Mouse (Mus musculus): Measurements from ENCODE around the gene Bax.

DNA sequence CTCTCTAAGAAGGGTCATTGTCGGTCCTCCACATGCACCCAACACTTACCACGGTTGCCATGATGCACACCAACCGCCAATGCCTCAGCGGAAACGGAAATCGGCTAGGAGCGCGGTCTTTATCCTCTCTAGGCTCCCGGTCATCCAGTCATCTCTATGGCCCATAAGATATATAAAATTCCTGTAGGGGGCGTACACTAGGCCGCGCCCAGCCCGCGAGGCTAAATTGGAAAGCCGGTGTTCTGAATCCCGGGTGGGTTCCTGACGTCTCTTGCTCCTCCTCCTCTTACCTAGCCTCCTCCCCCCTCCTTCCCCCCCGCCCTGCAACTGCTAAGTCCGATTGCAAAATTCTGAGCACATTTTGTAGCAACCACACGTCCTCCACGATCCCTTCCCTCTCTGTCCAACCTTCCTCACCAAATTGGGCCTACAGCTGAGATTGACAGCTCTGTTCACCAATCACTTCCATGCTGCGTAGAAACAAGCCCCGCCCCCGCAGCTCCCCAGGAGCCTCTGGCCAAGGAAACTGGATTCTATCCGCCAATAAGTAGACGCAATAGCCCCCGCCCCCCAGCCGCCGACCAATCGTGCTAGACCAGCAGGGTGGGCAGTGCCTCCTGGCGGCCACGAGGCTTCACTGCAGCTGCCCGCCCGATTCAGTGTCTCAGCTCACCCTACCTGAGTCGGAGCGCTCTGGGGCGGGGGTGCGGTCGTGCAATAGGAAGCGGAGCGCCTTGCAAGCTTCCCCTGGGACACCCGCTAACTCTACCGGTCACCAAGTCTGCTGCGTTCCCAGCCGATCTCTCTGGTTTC lies 32.3 kb downstream of the Bax start, which contains the start of gene Gys1:
- TF ChIP-seq CTCF (IDR thresholded peaks at IDR 0.05; ENCODE audit: extremely low read depth, insufficient read length, insufficient replicate concordance, low read depth, low read length) (peak; percentile 85), POLR2A (IDR thresholded peaks at IDR 0.05; ENCODE audit: low read depth, low read length) (peak; percentile 77)
